Mouse (Mus musculus) inflammation-experienced regulatory T-cells, adult 6 months (primary cell): ENCODE measurements around the gene Nmnat2. TPM values are rescaled to one million over a fixed set of nuclear protein-coding genes. Genes with fewer than 3 reads are reported as not detected.
A peak's percentile ranks its signal among the peaks of the same experiment; 100 is the strongest.
"Not testable (repeated sequence)": the region's sequence is repeated elsewhere in the genome, so short reads cannot be mapped to it uniquely, and the experiment has no call there.

ENCODE experiments used
- ATAC-seq: one replicate; pipeline ENCODE4 v1.8.0; 2017
- polyA plus RNA-seq, 3 experiments: library from polyadenylated mRNA; unstranded; fragments of 100-300 nt; shearing (Covaris generic); gene quantifications; one replicate each; pipeline ENCODE4 v1.2.1; 2017

The Nmnat2 gene
- polyA plus RNA-seq, 3 experiments from 2014 or later: 0.34 to 4.1 (median 1.1) TPM

- ATAC-seq: no peak
Observed at GRCm38 (mm10) chr1:153058290-153058689, 103.5 kb downstream of the Nmnat2 start.

GRCm38 (mm10) chr1:153059626-153060025 lies 104.8 kb downstream of the Nmnat2 start:
- no peak for ATAC-seq

GRCm38 (mm10) chr1:153062547-153062946 lies 107.8 kb downstream of the Nmnat2 start:
- no peak for ATAC-seq

- ATAC-seq: no peak
Observed at GRCm38 (mm10) chr1:153064784-153065390, 110.1 kb downstream of the Nmnat2 start.

GRCm38 (mm10) chr1:153065473-153066386 lies 110.9 kb downstream of the Nmnat2 start:
- no peak for ATAC-seq

GRCm38 (mm10) chr1:153066387-153066781 lies 111.6 kb downstream of the Nmnat2 start:
- ATAC-seq: no peak

- ATAC-seq: no peak
Observed at GRCm38 (mm10) chr1:153071563-153071962, 116.8 kb downstream of the Nmnat2 start.

GRCm38 (mm10) chr1:153071995-153072394 lies 117.2 kb downstream of the Nmnat2 start:
- no peak for ATAC-seq

GRCm38 (mm10) chr1:153072711-153073110 lies 117.9 kb downstream of the Nmnat2 start:
- ATAC-seq: no peak

- ATAC-seq: no peak
Observed at GRCm38 (mm10) chr1:153073441-153073840, 118.6 kb downstream of the Nmnat2 start.

GRCm38 (mm10) chr1:153075087-153075736 lies 120.4 kb downstream of the Nmnat2 start:
- ATAC-seq: no peak

GRCm38 (mm10) chr1:153075955-153076354 lies 121.2 kb downstream of the Nmnat2 start:
- ATAC-seq: no peak

- not testable (repeated sequence) for ATAC-seq
Observed at GRCm38 (mm10) chr1:153083233-153083632, 128.4 kb downstream of the Nmnat2 start.

GRCm38 (mm10) chr1:153084191-153084590 lies 129.4 kb downstream of the Nmnat2 start:
- ATAC-seq: no peak

- peak; percentile 96 for ATAC-seq
Observed at GRCm38 (mm10) chr1:153085198-153085597, 130.4 kb downstream of the Nmnat2 start.

GRCm38 (mm10) chr1:153087771-153088170 lies 133.0 kb downstream of the Nmnat2 start:
- ATAC-seq: peak; percentile 38

GRCm38 (mm10) chr1:153090081-153090480 lies 135.3 kb downstream of the Nmnat2 start:
- ATAC-seq: no peak

- ATAC-seq: no peak
Observed at GRCm38 (mm10) chr1:153090807-153091206, 136.0 kb downstream of the Nmnat2 start.

GRCm38 (mm10) chr1:153091438-153092236 lies 136.8 kb downstream of the Nmnat2 start:
- no peak for ATAC-seq

GRCm38 (mm10) chr1:153092237-153092975 lies 137.6 kb downstream of the Nmnat2 start:
- ATAC-seq: peak; percentile 58

GRCm38 (mm10) chr1:153093172-153093571 lies 138.4 kb downstream of the Nmnat2 start:
- ATAC-seq: no peak

- ATAC-seq: no peak
Observed at GRCm38 (mm10) chr1:153093581-153093980, 138.8 kb downstream of the Nmnat2 start.
